Mouse (Mus musculus) spleen, postnatal 14 days (tissue): Measurements from ENCODE around the gene Ak8.

Experiments
- DNase-seq, 2 experiments: peaks; one replicate each; pipeline ENCODE4 v3.0.0; 2021 to 2022; ENCODE audit warnings: low spot score in 2 of 2

Ak8 gene

GRCm38 (mm10) chr2:28737112-28737511, 37.1 kb downstream of the Ak8 start:
- DNase-seq: no peak

DNA sequence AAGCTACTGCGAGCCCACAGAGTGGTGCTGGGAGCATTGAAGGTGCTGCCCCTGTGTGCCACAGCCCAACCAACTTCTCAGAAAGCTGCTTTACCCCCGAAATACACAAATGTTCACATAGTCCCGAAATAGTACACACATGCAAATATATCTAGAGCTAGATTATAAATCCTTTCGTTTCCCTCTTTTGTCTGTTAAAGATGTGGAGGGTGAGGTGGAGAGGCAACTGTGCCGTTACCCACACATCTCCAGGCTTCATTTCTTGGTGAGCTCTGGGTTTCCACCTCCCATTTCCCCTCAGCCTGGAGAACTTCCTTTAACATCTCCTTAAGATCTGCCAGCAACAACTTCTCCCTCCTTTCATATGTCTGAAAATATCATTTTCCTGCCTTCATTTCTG, 40.2 kb downstream of the Ak8 start:
- DNase-seq: no peak

- DNase-seq: no peak
Observed at GRCm38 (mm10) chr2:28742701-28743100, 42.7 kb downstream of the Ak8 start.

DNA sequence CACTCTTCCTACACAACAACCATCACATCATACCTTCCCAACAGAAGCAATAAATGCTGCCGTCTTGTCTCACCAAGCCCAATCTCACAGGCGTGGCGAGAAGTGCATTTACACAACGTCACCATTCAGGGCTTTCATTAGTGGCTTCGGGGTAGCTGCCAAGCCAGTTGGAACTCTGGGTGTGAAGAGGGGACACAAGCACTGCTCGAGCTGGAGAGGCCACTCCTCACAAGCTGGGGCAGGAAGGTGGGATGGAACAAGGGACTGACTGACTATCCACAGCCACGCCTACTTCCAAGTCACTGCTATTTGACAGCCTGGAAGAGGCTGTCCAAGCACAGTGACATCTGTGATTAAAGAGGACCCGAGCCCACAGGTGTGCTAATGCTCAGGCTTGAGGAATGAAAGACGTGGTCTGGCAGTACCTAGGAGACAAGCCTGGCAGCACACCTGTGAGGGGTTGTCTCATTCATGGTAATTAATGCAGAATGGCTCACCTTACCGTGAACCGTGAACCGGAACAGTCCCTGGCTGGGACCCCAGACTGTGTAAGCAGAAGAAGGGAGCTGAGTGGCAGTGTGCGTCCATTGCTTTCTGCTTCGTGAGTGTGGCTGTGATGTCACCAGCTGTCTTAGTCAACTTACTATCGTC, 46.8 kb downstream of the Ak8 start:
- DNase-seq: no peak

GRCm38 (mm10) chr2:28747705-28748104, 47.7 kb downstream of the Ak8 start:
- no peak for DNase-seq

GRCm38 (mm10) chr2:28751186-28751585, 51.2 kb downstream of the Ak8 start:
- no peak for DNase-seq

DNA sequence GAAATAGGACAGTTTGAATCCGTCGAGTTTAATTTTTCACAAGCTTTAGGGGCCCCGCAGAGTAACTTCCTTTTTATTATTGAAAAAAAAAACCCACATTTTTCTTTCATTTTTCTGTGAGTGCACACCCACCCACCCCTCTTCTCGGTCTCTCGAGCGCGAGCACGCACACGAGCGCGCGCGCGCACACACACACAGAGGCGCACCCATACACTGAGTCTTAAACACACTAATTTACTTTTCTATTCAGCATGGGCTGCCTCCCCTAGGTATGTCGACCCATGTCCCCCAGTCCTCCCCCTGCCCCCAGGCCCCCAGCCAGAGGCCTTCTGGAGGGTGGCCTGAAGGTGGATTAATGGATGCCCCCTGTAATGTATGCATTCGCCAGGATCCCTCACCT, 51.7 kb downstream of the Ak8 start:
- no peak for DNase-seq

GRCm38 (mm10) chr2:28752388-28752787, 52.4 kb downstream of the Ak8 start:
- DNase-seq: no peak

GRCm38 (mm10) chr2:28755451-28755850, 55.5 kb downstream of the Ak8 start:
- peak; percentile 55 to 73 for DNase-seq

DNA sequence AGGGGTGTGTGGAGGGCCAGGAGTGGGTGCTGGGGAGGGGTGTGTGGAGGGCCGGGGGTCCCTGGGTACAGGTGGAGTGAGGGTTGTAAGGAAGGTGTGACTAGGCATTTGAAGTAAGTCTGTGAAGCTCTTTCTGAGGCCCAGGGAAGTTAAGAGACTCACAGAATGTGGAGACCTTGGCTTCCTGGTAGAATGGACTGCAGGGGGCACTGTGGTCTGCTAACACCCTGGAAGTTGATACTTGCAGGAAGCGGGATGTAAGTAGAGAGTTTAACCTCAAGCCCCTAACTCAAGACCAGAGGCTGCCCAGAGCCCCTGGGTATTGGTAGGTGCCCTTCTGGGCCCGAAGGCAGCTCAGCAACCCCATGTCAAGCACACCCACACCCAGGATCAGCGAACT, 56.2 kb downstream of the Ak8 start:
- DNase-seq: peak in 1 of 2 experiments; percentile 6

DNA sequence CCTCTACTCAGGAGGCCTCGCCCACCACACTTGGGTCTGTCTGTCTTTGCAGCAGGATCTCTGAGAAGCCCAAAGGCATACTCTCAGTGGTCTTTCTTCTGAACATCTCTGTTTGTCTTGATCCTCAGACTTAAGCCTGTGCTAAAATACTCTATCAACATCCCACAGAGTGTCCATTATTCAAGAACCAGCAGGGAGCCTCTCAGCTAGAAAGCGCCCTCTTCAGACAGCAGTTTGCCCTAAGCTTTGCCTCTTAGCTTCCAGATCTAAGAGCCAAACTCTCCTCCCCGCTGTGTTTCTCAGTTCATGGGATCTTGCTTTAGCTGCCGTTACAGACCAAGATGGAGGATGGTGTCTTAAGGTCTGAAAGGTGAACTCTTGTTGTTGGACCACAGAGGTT, 59.5 kb downstream of the Ak8 start:
- no peak for DNase-seq

- DNase-seq: no peak
Observed at GRCm38 (mm10) chr2:28766590-28766989, 66.6 kb downstream of the Ak8 start.

DNA sequence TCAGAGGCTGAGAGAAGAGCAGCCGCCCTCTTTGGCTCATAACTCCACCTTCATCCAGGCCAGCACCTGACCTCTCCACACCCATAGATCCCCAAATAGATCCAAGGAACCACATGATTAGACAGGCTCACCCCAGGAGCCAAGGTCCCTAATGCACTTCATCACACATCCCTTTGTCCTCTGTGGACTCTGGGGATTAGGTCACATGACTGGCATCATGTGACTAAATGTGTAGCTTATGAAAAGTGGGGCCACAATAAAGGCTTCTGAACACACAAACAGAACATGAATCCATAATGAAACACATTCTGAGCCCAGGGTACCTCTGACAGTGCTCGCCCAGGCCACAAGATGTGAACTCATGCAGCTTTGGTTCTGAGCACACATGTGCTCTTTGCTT, 67.1 kb downstream of the Ak8 start:
- no peak for DNase-seq

GRCm38 (mm10) chr2:28770697-28771096, 70.7 kb downstream of the Ak8 start:
- DNase-seq: no peak

- no peak for DNase-seq
Observed at GRCm38 (mm10) chr2:28774073-28774472, 74.1 kb downstream of the Ak8 start.

DNA sequence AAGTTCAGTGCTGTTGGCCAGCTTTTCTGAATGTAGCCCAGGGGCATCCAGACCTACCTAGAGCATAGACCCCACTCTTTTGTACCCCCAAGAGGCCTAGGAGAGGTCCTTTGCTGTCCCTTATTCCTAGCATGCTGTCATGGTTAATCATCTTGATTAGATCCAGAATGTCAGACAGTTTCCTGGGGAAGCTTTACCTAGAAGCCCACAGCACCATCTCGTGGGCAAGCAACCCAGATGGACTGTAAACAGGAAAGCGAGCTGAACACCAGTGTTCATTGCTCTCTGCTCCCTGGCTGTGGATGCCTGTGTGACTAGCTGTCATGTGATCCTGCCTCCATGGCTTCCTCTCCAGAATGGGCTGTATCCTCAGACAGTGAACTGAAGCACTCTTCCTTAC, 76.8 kb downstream of the Ak8 start:
- DNase-seq: no peak

DNA sequence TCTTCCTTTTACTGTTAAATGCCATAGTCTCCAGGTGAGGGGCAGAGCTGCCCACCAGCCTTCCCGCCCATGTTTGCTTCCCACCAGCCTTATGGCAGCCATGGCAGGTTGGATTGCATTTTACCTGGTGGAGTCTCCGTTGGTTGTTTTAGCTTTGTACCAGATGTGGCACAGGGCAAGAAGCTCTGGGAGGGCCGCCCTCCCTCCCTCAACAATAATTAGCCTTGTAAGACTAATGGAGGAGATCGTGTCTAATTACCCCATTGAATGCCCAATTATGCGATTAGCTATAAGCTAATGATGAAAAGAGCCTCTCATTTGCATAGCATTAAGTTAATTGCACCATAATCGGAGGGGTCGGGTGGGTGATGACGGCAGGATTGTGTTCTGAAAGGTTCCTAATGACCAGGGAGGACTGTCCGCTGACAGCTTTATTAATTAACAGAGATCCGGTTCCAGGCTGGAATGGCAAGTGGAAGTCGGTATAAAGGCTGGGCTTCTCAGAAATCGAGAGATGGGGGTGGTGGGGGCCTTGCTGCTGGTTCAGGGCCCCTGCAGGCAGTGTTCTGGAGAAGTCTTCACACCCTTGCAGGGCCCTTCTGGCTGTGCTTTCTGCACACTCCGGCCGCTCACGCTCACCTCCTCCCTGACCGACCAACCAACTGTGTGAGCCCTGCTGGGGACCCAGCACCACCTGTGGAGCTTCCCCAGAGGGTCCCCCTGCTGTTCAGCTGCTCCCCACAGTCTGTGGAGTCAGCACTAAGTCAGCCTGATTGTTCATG, 80.2 kb downstream of the Ak8 start:
- no peak for DNase-seq

- DNase-seq: no peak
Observed at GRCm38 (mm10) chr2:28781310-28781709, 81.3 kb downstream of the Ak8 start.

DNA sequence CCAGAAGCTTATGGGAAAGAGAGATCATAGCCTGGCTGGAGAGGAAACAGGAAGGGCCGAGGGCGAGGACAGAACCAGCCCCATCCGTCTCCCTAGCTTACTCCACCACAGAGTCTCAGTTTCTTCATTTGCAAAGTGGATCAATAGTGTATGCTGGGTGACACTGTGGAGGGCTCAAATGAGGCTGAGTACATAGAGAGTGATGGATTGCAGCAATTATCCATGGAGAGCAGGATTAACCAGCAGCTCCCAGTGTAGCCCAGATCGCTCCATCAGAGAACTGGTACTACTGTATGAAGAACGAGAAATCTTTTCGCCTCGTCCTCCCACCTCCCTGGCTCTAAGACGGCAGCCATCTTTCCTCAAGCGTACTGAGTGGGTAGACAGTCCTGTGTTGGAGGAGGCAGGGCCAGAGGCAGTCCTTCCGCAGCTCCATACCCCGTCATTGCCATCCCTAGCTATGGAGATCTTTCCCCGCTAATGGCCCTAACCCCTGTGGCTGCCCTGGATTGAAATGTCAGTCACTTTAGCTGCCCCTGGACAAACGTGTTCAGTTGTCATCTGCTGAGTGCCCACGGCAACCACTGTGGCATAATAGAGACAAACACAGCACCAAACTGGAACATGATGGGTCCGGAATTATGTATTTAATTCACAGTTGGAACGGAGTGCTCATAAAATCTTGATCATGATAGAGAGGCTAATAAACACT, 86.5 kb downstream of the Ak8 start:
- no peak for DNase-seq

GRCm38 (mm10) chr2:28787067-28787619, 87.2 kb downstream of the Ak8 start:
- no peak for DNase-seq

DNA sequence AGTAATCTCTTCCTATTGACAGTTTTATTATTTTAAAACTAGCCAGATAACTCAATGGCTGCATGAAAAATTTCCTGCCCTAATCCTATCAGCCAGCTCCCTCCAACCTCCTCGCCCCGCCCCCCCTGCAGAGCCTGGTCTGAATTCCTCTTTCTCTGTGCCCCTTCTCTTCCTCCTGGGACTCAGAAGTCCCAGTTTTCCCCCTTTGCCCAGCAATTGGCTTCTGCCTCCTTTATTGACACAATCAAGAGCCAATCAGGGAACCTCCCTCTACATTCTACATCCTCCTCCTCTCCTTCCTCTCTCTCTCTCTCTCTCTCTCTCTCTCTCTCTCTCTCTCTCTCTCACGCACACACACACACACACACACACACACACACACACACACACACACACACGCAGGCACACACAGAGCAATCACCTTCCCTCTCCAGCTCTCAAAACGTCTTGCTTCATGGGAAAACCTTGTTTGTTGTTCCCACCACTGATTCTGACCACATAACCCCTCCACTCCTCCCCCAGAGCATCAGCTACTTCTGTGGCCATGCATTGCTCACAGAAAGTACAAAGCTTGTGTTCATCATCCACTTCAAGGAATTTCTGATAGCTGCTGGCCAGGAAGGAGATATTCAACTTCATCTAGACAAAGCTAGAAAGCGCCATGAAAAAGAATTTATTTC, 93.1 kb downstream of the Ak8 start:
- DNase-seq: no peak

DNA sequence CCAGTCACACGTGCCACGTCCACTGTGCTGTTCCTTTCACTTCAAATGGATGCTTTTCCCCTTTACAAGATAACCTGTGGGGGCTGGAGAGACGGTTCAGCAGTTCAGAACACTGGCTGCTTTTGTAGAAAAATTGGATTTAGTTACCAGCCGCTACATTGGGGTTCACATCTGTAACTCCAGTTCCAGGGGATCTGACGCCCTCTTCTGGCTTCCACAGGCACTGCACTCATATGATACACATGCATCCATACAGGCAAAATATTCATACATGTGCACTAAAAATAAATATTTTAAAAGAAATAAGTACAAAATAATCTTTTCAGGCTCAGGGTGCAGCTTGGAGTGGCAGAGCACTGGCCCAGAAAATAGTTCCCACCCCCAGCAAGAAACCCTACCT, 94.7 kb downstream of the Ak8 start:
- no peak for DNase-seq
